Mouse (Mus musculus) CH12.LX (cell line): ENCODE data around the gene Fam240a. TPM values are rescaled to one million over a fixed set of nuclear protein-coding genes. Genes with fewer than 3 reads are reported as not detected.

ENCODE experiments used
- DNase-seq: peaks from one replicate; pipeline ENCODE4 v3.0.0-alpha.2; 2013; ENCODE audit errors: extremely low read depth
- H3K27ac ChIP-seq: 2 replicates; pipeline ENCODE4 v1.5.1; 2012; ENCODE audit warnings: low read depth, mild to moderate bottlenecking, control low read depth, moderate library complexity; ENCODE audit not compliant: insufficient read depth
- H3K27me3 ChIP-seq: replicated peaks from 2 replicates; pipeline ENCODE3; 2012; ENCODE audit warnings: inconsistent platforms
- H3K36me3 ChIP-seq, 2 experiments: replicated peaks in 1 of 2; 2 replicates each; pipeline versions ENCODE3 to v1.6.1; 2012; ENCODE audit warnings: inconsistent platforms in 1 of 2, low read length in 1 of 2, mild to moderate bottlenecking in 1 of 2, mixed read lengths in 1 of 2, moderate library complexity in 1 of 2; ENCODE audit not compliant: control insufficient read depth in 1 of 2, insufficient read depth in 1 of 2
- H3K4me1 ChIP-seq, 2 experiments: 2 replicates each; pipeline ENCODE4 v1.6.1; 2012; ENCODE audit warnings: inconsistent platforms in 1 of 2, moderate library complexity in 1 of 2; ENCODE audit not compliant: insufficient read depth in 2 of 2, control insufficient read depth in 1 of 2
- H3K4me2 ChIP-seq: 2 replicates; pipeline ENCODE4 v1.6.1; 2012; ENCODE audit warnings: low read depth, mild to moderate bottlenecking, control low read depth; ENCODE audit not compliant: poor library complexity, insufficient read depth, severe bottlenecking
- H3K4me3 ChIP-seq, 3 experiments: fragments of 150-350 bp in 1 of 3; sonication (generic) in 1 of 3; replicated peaks in 1 of 3; 2 replicates each; pipeline versions ENCODE3 to v1.5.1; 2011 to 2012; ENCODE audit warnings: low read depth in 2 of 3, low read length in 2 of 3, mild to moderate bottlenecking in 2 of 3, moderate library complexity in 2 of 3, control low read depth in 1 of 3, improper control_type of control experiment in 1 of 3, inconsistent platforms in 1 of 3, mixed read lengths in 1 of 3; ENCODE audit not compliant: poor library complexity in 1 of 3
- H3K79me2 ChIP-seq: replicated peaks from 2 replicates; pipeline ENCODE4 v1.6.1; 2012; ENCODE audit warnings: mild to moderate bottlenecking, moderate library complexity; ENCODE audit not compliant: control insufficient read depth, poor library complexity, insufficient read depth, severe bottlenecking; ENCODE audit errors: extremely low read depth
- H3K9ac ChIP-seq: 2 replicates; pipeline ENCODE4 v1.6.1; 2012; ENCODE audit warnings: low read depth, mild to moderate bottlenecking, control low read depth, moderate library complexity; ENCODE audit not compliant: insufficient read depth
- H3K9me3 ChIP-seq: replicated peaks from 2 replicates; pipeline ENCODE3; 2012; ENCODE audit warnings: low read length, inconsistent platforms, mixed read lengths
- BHLHE40 ChIP-seq: IDR thresholded peaks from 2 replicates; pipeline ENCODE4 v1.6.1; 2011; ENCODE audit warnings: mild to moderate bottlenecking, low read depth, low read length, improper control_type of control experiment
- CHD2 ChIP-seq: IDR thresholded peaks from 2 replicates; pipeline ENCODE4 v1.6.1; 2011; ENCODE audit warnings: low read length, improper control_type of control experiment
- CTCF ChIP-seq, 2 experiments: IDR thresholded peaks in 1 of 2; conservative IDR thresholded peaks in 1 of 2; 2 replicates each; pipeline ENCODE4 v1.5.1; 2011 to 2012; ENCODE audit warnings: low read depth in 2 of 2, low read length in 2 of 2, improper control_type of control experiment in 1 of 2, inconsistent platforms in 1 of 2, mild to moderate bottlenecking in 1 of 2, moderate library complexity in 1 of 2
- HCFC1 ChIP-seq: IDR thresholded peaks from 2 replicates; pipeline ENCODE4 v1.6.1; 2012; ENCODE audit warnings: low read depth, mild to moderate bottlenecking, inconsistent platforms, low read length, improper control_type of control experiment
- JUN ChIP-seq: IDR thresholded peaks from 2 replicates; pipeline ENCODE4 v1.6.1; 2011; ENCODE audit warnings: low read depth, mild to moderate bottlenecking, low read length, improper control_type of control experiment, moderate library complexity; ENCODE audit not compliant: insufficient read depth
- KAT2A ChIP-seq: IDR thresholded peaks from 2 replicates; pipeline ENCODE4 v1.6.1; 2012; ENCODE audit warnings: low read length, improper control_type of control experiment, inconsistent platforms; ENCODE audit not compliant: insufficient replicate concordance
- MAZ ChIP-seq: IDR thresholded peaks from 2 replicates; pipeline ENCODE4 v1.6.1; 2012; ENCODE audit warnings: low read depth, mild to moderate bottlenecking, inconsistent platforms, low read length, improper control_type of control experiment, moderate library complexity
- MEF2A ChIP-seq: IDR thresholded peaks from 2 replicates; pipeline ENCODE4 v1.6.1; 2014; ENCODE audit warnings: low read depth, mild to moderate bottlenecking, inconsistent platforms, low read length, improper control_type of control experiment, borderline replicate concordance
- MXI1 ChIP-seq: IDR thresholded peaks from 2 replicates; pipeline ENCODE4 v1.6.1; 2011; ENCODE audit warnings: mild to moderate bottlenecking, low read depth, low read length, improper control_type of control experiment
- MYC ChIP-seq: IDR thresholded peaks from 2 replicates; pipeline ENCODE4 v1.6.1; 2011; ENCODE audit warnings: low read depth, mild to moderate bottlenecking, improper control_type of control experiment, low read length
- NELFE ChIP-seq: IDR thresholded peaks from 2 replicates; pipeline ENCODE4 v1.6.1; 2011; ENCODE audit warnings: low read depth, low read length, improper control_type of control experiment
- PAX5 ChIP-seq: IDR thresholded peaks from 2 replicates; pipeline ENCODE4 v1.6.1; 2012; ENCODE audit warnings: low read length, inconsistent platforms, mixed read lengths
- RAD21 ChIP-seq: IDR thresholded peaks from 2 replicates; pipeline ENCODE4 v1.6.1; 2011; ENCODE audit warnings: low read depth, mild to moderate bottlenecking, low read length, improper control_type of control experiment, moderate library complexity
- RCOR1 ChIP-seq: conservative IDR thresholded peaks from 2 replicates; pipeline ENCODE4 v1.6.1; 2012; ENCODE audit warnings: low read depth, mild to moderate bottlenecking, inconsistent platforms, low read length, improper control_type of control experiment
- SMC3 ChIP-seq: IDR thresholded peaks from 2 replicates; pipeline ENCODE4 v1.6.1; 2011; ENCODE audit warnings: low read depth, low read length, improper control_type of control experiment
- UBTF ChIP-seq: IDR thresholded peaks from 2 replicates; pipeline ENCODE4 v1.6.1; 2012; ENCODE audit warnings: low read depth, mild to moderate bottlenecking, inconsistent platforms, low read length, improper control_type of control experiment, moderate library complexity
- ZKSCAN1 ChIP-seq: IDR thresholded peaks from 2 replicates; pipeline ENCODE4 v1.6.1; 2012; ENCODE audit warnings: low read depth, inconsistent platforms, low read length, improper control_type of control experiment, borderline replicate concordance
- ZMIZ1 ChIP-seq: IDR thresholded peaks from 2 replicates; pipeline ENCODE4 v1.6.1; 2012; ENCODE audit warnings: low read depth, mild to moderate bottlenecking, inconsistent platforms, low read length, improper control_type of control experiment
- dilution Hi-C: fragments of 300-500 bp; cut with MboI; formaldehyde crosslinking; loops from 2 replicates; pipeline ENCODE4 v1.14.3; 2020; ENCODE audit warnings: low sequenced_read_pairs; ENCODE audit not compliant: extremely low pct_unique_long_range_greater_than_20kb, extremely low pct_ligation_motif_present
- in situ Hi-C: fragments of 300-500 bp; cut with MboI; formaldehyde crosslinking; loops from 3 replicates; pipeline ENCODE4 v1.14.3; 2019; ENCODE audit warnings: low sequenced_read_pairs, low pct_ligation_motif_present, low pct_unique_long_range_greater_than_20kb, mixed read lengths
- polyA plus RNA-seq: library from polyadenylated mRNA; unstranded; fragments of >175 nt; gene quantifications from 2 replicates; pipeline ENCODE4 v1.2.1, GENCODE M21; 2012; ENCODE audit warnings: low read depth; ENCODE audit not compliant: insufficient read length
- total RNA-seq, 2 experiments: library from RNA; depleted of rRNA; stranded (reverse); fragments of 300-350 nt in 1 of 2; fragments of >200 nt in 1 of 2; gene quantifications; 2 replicates each; pipeline ENCODE4 v1.2.3; 2012 to 2014

Fam240a gene
- total and polyA plus RNA-seq, 3 experiments = not detected

- H3K27ac ChIP-seq = no peak overlapping the region
- TF ChIP-seq ZMIZ1 = no peak
- TF ChIP-seq NELFE = no peak
- no peak for TF ChIP-seq RCOR1
- TF ChIP-seq HCFC1 = no peak
- TF ChIP-seq SMC3 = no peak
- no peak for TF ChIP-seq KAT2A
- TF ChIP-seq UBTF = no peak
- no peak for TF ChIP-seq ZKSCAN1
- TF ChIP-seq CTCF (conservative IDR thresholded peaks at IDR 0.05 in 1 of 2, IDR thresholded peaks at IDR 0.05 in 1 of 2; ENCODE audit: low read depth in 2 of 2, low read length in 2 of 2) = no peak
- H3K4me3 ChIP-seq = no peak overlapping the region
- in situ Hi-C loops (no loop called here), dilution Hi-C loops (no loop called here)
- H3K9ac ChIP-seq = no peak overlapping the region
- H3K4me2 ChIP-seq = no peak overlapping the region
- no peaks in the 10 kb centered on the region for H3K4me1 ChIP-seq
- no peak for DNase-seq
- peaks cover 30% of the 10 kb centered on the region for H3K27me3 ChIP-seq
- no peaks in the 10 kb centered on the region for H3K79me2 ChIP-seq
- H3K9me3 ChIP-seq = no peaks in the 10 kb centered on the region
- H3K36me3 ChIP-seq = peaks cover 0 to 13% of the 10 kb centered on the region in 2 experiments
Observed at GRCm38 (mm10) chr9:110881953-110882352, 34.7 kb downstream of the Fam240a start.

GRCm38 (mm10) chr9:110880772-110881171, 35.9 kb downstream of the Fam240a start:
- no peaks in the 10 kb centered on the region for H3K79me2 ChIP-seq
- H3K27ac ChIP-seq = no peak overlapping the region
- H3K9ac ChIP-seq = no peak overlapping the region
- peaks cover 30% of the 10 kb centered on the region for H3K27me3 ChIP-seq
- H3K4me2 ChIP-seq = no peak overlapping the region
- dilution Hi-C loops = no loop called here
- no peaks in the 10 kb centered on the region for H3K9me3 ChIP-seq
- TF ChIP-seq PAX5 (no peak), MAZ (no peak), RAD21 (no peak), CHD2 (no peak), JUN (no peak), RCOR1 (no peak), MYC (no peak)
- H3K4me3 ChIP-seq = no peak overlapping the region
- no peak for DNase-seq
- no peaks in the 10 kb centered on the region for H3K4me1 ChIP-seq
- in situ Hi-C loops = no loop called here
- peaks cover 0 to 4% of the 10 kb centered on the region in 2 experiments for H3K36me3 ChIP-seq

GRCm38 (mm10) chr9:110879998-110880561, 36.6 kb downstream of the Fam240a start, which contains the start of gene Tmie:
Gene Tmie (minus strand): TSS chr9:110880113.
- TF ChIP-seq MEF2A (no peak), SMC3 (no peak), MXI1 (no peak), BHLHE40 (no peak)
- Histone ChIP-seq H3K27me3 (peaks cover 28% of the 10 kb centered on the region), H3K4me2 (peak within 1 kb of the TSS; percentile 38; the same call in 1 of the 2 replicates), H3K27ac (no peak within 1 kb of the TSS), H3K9ac (no peak within 1 kb of the TSS), H3K4me3 (peak within 1 kb of the TSS in 1 of 3 experiments; percentile 29), H3K9me3 (no peaks in the 10 kb centered on the region), H3K4me1 (no peaks in the 10 kb centered on the region), H3K36me3 (no peaks in the 10 kb centered on the region), H3K79me2 (no peaks in the 10 kb centered on the region)
- no peak for DNase-seq
- dilution Hi-C loops (no loop called here), in situ Hi-C loops (loop anchor here (5.0 kb wide), 1 partner anchor 153 kb away; no protein-coding TSS in a partner anchor)
